Mouse (Mus musculus): Measurements from ENCODE around the gene Gm11938. TPM values are rescaled to one million over a fixed set of nuclear protein-coding genes. Genes with fewer than 3 reads are reported as not detected.
"Not testable (repeated sequence)": the region's sequence is repeated elsewhere in the genome, so short reads cannot be mapped to it uniquely, and the experiment has no call there.

Gene Gm11938
- polyA plus RNA-seq, 1 experiment from 2014 or later, result not detected

DNA sequence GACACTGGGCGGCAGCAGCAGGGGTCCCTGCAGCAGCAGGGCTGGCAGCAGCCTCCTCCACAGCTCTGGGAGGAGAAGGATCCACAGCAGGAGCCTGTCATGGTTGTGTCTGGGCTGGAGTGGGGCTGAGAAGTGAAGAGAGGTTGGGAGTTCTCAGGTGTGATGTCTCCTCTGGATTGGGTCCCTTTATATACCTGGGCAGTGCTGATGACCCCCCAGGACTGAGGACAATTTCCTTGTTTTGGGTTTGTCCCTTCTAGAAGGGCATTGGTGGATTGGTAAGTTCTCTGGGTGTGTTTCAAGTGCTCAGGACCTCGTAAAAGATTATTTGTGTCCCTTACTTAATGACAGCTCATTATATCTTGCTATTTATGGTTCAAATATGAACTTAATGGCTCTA is 7.0 kb upstream of the Gm11938 start, which contains the start of gene Gm11937:
TSS of gene Gm11937 (minus strand) at position 101 of the 400 bp plus-strand sequence.
- ATAC-seq (ENCODE audit: low read depth), result not testable (repeated sequence)

DNA sequence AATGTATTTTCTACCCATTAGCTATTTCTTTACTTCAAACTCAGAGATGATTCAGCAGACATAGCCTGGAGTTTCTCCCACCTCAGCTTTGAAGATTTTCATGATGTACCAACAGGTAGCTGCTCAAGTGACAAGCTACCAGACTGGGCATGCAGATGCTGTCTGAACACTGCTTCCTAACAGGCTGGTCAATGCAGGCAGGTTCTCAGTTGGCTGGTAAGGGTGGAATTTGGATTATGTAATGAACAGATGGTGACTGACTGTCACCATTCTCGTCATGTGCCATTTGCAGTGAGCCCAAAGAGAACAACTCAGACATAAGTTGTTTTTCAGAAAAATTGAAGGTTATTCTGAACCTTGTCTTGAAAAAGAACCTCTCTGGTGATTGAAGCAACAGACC is 6.0 kb upstream of the Gm11938 start:
- 64% methylated on average over 1 of the region's 1 CpGs for WGBS
- no peaks in the 10 kb centered on the region for H3K9me3 ChIP-seq

More for the DNA sequence above, 7.0 kb upstream of the Gm11938 start, which contains the start of gene Gm11937:
- H3K27ac ChIP-seq (replicated peaks); H3K27me3 ChIP-seq; H3K9me3 ChIP-seq; H3K4me3 ChIP-seq; H3K4me1 ChIP-seq (replicated peaks); H3K4me2 ChIP-seq; H3K9ac ChIP-seq; H3K36me3 ChIP-seq: not testable (repeated sequence)
- 50% methylated on average over 1 of the region's 2 CpGs for WGBS

DNA sequence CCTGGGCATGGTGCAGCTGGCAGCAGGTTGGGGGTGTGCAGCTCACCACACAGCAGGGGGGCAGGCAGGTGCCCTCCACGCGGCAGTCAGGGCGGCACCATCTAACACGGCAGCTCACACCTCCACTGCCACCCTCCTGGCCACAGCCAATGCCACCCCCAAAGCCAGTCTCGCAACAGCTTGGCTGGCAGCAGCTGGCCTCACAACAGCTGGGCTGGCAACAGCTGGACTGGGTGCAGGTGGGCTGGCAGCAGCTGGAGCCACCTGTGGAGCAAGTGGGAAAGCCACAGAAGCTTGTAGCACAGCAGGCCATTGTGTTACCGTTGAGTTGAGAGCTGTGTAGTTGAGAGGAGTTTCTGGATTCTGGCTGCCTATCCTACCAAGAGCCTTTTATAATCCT is 5.4 kb downstream of the Gm11938 start, which contains the start of gene Krtap9-3:
TSS of gene Krtap9-3 (minus strand) at position 364 of the 400 bp plus-strand sequence.
- not testable (repeated sequence) for H3K4me2 ChIP-seq; H3K9me3 ChIP-seq; H3K36me3 ChIP-seq; H3K9ac ChIP-seq; H3K27me3 ChIP-seq; H3K27ac ChIP-seq (replicated peaks); H3K4me3 ChIP-seq; ATAC-seq (ENCODE audit: low read depth); H3K4me1 ChIP-seq (replicated peaks)
- 81% methylated on average over 6 of the region's 6 CpGs for WGBS

More for the DNA sequence above, 6.0 kb upstream of the Gm11938 start:
- Histone ChIP-seq H3K27ac (replicated peaks) (no peak overlapping the region), H3K9ac (no peak overlapping the region), H3K4me2 (no peak overlapping the region), H3K27me3 (no peaks in the 10 kb centered on the region), H3K4me1 (replicated peaks) (no peaks in the 10 kb centered on the region), H3K4me3 (no peak overlapping the region), H3K36me3 (no peaks in the 10 kb centered on the region)
- no peak for ATAC-seq (ENCODE audit: low read depth)

- ATAC-seq (ENCODE audit: low read depth), result no peak
- Histone ChIP-seq H3K9me3 (no peaks in the 10 kb centered on the region), H3K27me3 (no peaks in the 10 kb centered on the region), H3K36me3 (no peaks in the 10 kb centered on the region), H3K27ac (replicated peaks) (no peak within 1 kb of the TSS), H3K4me3 (no peak within 1 kb of the TSS), H3K4me2 (no peak within 1 kb of the TSS), H3K4me1 (replicated peaks) (no peaks in the 10 kb centered on the region), H3K9ac (no peak within 1 kb of the TSS)
- 91% methylated on average over 6 of the region's 6 CpGs for WGBS
These were observed 12.1 kb downstream of the Gm11938 start, which contains the start of gene Krtap1-3 for GRCm38 (mm10) chr11:99590981-99591380. Krtap1-3 (minus strand) TSS chr11:99591339.

DNA sequence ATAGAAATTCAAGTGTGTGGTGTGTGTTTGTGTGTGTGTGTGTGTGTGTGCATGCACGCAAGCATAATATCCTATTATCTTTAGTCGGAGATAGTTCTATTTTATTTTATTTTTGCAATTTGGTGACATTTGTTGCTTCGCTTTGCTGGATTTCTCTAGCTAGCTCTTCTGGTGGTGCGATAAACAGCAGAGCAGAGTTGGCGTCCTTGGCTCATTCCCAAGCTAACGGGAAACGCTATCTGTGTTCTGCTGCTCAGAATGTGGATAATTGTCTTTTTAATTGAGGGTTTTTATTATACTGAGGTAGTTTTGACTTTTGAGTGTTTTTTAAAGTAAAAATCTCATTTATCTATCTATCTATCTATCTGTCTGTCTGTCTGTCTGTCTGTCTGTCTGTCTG is 18.0 kb downstream of the Gm11938 start:
- no peak overlapping the region for H3K9ac ChIP-seq
- H3K27me3 ChIP-seq, result no peaks in the 10 kb centered on the region
- H3K4me1 ChIP-seq (replicated peaks), result no peaks in the 10 kb centered on the region
- no peaks in the 10 kb centered on the region for H3K9me3 ChIP-seq
- no peak for ATAC-seq (ENCODE audit: low read depth)
- no peaks in the 10 kb centered on the region for H3K36me3 ChIP-seq
- no peak overlapping the region for H3K27ac ChIP-seq (replicated peaks)
- 88% methylated on average over 7 of the region's 7 CpGs for WGBS
- no peak overlapping the region for H3K4me3 ChIP-seq
- H3K4me2 ChIP-seq, result no peak overlapping the region

DNA sequence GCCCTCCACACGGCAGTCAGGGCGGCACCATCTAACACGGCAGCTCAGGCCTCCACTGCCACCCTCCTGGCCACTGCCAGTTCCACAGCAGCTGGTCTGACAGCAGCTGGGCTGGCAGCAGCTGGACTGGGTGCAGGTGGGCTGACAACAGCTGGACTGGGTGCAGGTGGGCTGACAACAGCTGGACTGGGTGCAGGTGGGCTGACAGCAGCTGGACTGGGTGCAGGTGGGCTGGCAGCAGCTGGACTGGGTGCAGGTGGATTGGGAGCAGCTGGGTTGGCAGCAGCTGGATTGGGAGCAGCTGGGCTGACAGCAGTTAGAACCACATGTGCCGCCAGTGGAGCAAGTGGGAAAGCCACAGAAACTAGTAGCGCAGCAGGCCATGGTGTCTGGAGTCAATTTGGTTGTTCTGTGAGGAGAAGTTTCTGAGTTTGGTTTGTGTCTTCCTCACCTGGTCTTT is 19.8 kb downstream of the Gm11938 start, which contains the start of gene Krtap1-4:
TSS of gene Krtap1-4 (minus strand) at position 410 of the 460 bp plus-strand sequence.
- H3K36me3 ChIP-seq, result no peaks in the 10 kb centered on the region
- WGBS, result 86% methylated on average over 5 of the region's 5 CpGs
- H3K4me1 ChIP-seq (replicated peaks), result no peaks in the 10 kb centered on the region
- no peak within 1 kb of the TSS for H3K27ac ChIP-seq (replicated peaks)
- no peak for ATAC-seq (ENCODE audit: low read depth)
- H3K27me3 ChIP-seq, result no peaks in the 10 kb centered on the region
- no peak within 1 kb of the TSS for H3K4me3 ChIP-seq
- no peak within 1 kb of the TSS for H3K9ac ChIP-seq
- H3K4me2 ChIP-seq, result no peak within 1 kb of the TSS
- no peaks in the 10 kb centered on the region for H3K9me3 ChIP-seq

DNA sequence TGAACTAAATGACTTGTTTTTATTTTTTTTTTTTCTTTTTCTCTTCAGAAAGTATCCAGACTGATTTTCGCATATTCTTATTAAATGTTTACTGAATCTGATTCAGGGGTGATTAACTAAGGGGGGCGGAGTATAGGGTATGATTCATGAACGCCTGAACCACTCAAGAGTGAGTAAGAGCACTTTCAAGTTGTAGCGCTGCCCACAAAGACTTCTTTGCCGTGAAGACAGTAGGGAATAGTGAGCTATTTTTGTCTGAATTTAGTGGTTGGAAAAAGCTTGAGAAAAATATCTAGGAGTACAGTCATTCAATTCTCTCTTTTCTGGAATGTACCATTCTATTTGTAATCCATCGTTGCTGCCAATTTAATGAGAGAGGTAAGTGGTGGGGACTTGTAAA is 21.5 kb downstream of the Gm11938 start:
- Histone ChIP-seq H3K36me3 (no peaks in the 10 kb centered on the region), H3K4me3 (no peak overlapping the region), H3K27me3 (no peaks in the 10 kb centered on the region), H3K4me1 (replicated peaks) (no peaks in the 10 kb centered on the region), H3K9ac (no peak overlapping the region), H3K9me3 (no peaks in the 10 kb centered on the region), H3K4me2 (no peak overlapping the region), H3K27ac (replicated peaks) (no peak overlapping the region)
- 86% methylated on average over 6 of the region's 6 CpGs for WGBS
- ATAC-seq (ENCODE audit: low read depth), result no peak

DNA sequence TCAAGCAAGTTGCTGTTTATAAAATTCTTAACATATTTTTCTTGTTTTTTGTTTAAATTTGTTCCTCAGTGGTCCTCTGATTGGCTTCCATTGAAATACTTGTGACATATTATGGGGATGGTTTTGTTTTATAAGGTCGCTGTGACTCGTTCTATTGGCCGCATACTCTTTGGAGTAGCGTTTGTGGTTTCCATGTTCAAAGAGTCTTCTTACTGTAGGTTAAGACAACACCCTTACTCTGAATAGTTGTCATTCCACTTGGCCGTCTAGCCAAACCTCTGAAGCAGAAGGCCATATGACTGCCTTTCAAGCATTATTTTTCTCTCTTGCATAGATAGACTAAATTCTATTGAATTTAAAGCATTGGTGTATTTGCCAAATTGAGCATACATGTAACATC is 22.1 kb downstream of the Gm11938 start:
- no peaks in the 10 kb centered on the region for H3K4me1 ChIP-seq (replicated peaks)
- 93% methylated on average over 5 of the region's 5 CpGs for WGBS
- no peaks in the 10 kb centered on the region for H3K36me3 ChIP-seq
- no peak for ATAC-seq (ENCODE audit: low read depth)
- no peaks in the 10 kb centered on the region for H3K9me3 ChIP-seq
- no peak overlapping the region for H3K4me2 ChIP-seq
- H3K27me3 ChIP-seq, result no peaks in the 10 kb centered on the region
- no peak overlapping the region for H3K4me3 ChIP-seq
- H3K27ac ChIP-seq (replicated peaks), result no peak overlapping the region
- no peak overlapping the region for H3K9ac ChIP-seq

DNA sequence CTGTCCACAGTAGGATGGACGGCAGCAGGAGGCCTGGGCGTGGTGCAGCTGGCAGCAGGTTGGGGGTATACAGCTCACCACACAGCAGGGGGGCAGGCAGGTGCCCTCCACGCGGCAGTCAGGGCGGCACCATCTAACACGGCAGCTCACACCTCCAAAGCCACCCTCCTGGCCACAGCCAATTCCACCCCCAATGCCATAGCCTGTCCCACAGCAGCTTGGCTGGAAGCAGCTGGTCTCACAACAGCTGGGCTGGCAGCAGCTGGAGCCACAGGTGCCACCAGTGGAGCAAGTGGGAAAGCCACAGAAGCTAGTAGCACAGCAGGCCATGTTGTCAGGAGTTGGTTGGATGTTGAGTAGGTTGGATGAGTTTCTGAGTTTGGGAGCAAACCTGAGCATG is 22.5 kb downstream of the Gm11938 start, which contains the start of gene Krtap1-5:
TSS of gene Krtap1-5 (minus strand) at position 381 of the 400 bp plus-strand sequence.
- ATAC-seq (ENCODE audit: low read depth), result no peak
- Histone ChIP-seq H3K27ac (replicated peaks) (no peak within 1 kb of the TSS), H3K9ac (no peak within 1 kb of the TSS), H3K9me3 (no peaks in the 10 kb centered on the region), H3K27me3 (no peaks in the 10 kb centered on the region), H3K4me1 (replicated peaks) (no peaks in the 10 kb centered on the region), H3K36me3 (no peaks in the 10 kb centered on the region), H3K4me3 (no peak within 1 kb of the TSS), H3K4me2 (no peak within 1 kb of the TSS)
- 74% methylated on average over 6 of the region's 6 CpGs for WGBS

DNA sequence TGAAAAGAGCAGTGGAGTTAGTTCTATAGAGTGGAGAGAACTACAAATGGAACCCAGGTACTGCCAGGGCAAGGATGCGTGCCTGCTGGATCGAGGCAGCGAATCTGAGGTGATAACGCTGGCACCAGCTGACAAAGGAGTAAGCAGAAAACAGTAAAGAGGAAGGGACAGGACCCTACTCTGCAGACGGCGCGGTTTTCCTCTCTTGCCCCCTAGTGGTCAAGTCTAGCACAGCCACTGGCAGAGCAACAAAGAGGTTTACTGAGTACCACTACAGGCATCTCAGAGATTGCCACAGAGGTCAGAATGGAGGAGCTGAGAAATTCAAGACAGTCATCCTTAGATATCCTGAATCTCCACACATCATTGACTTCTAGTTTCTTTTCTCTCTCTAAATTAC is 29.0 kb downstream of the Gm11938 start:
- no peak overlapping the region for H3K27ac ChIP-seq (replicated peaks)
- peak; percentile 77; the same call in 1 of the 2 replicates for ATAC-seq (ENCODE audit: low read depth)
- no peaks in the 10 kb centered on the region for H3K4me1 ChIP-seq (replicated peaks)
- H3K9me3 ChIP-seq, result no peaks in the 10 kb centered on the region
- no peaks in the 10 kb centered on the region for H3K27me3 ChIP-seq
- H3K9ac ChIP-seq, result no peak overlapping the region
- H3K36me3 ChIP-seq, result no peaks in the 10 kb centered on the region
- WGBS, result 4% methylated on average over 7 of the region's 7 CpGs
- H3K4me3 ChIP-seq, result 0 out of 2 replicates have a peak overlapping the region, but pooled peaks have one; percentile 13
- peak overlapping the region; percentile 50 for H3K4me2 ChIP-seq

DNA sequence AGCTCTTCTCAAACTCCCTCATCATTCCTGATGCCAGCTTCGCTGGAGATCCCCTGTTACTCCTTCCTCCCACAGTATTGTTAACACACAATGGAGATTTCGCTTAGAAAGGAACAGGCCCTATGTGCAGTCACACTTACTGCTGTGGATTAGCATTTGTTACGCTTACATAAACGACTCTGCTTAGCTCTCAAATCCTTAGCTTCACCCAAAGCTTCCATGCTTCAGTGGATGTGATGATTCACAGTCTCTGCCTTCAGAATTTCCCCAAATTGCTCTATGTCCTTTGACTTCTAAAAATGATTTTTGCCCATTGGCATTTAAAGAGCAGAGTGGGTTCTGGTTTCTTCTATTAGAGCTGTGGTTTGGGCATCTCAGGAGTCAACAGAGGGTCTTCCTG is 29.9 kb downstream of the Gm11938 start:
- no peak overlapping the region for H3K4me2 ChIP-seq
- H3K9me3 ChIP-seq, result no peaks in the 10 kb centered on the region
- H3K4me3 ChIP-seq, result no peak overlapping the region
- H3K27ac ChIP-seq (replicated peaks), result no peak overlapping the region
- no peak overlapping the region for H3K9ac ChIP-seq
- 57% methylated on average over 4 of the region's 4 CpGs for WGBS
- no peaks in the 10 kb centered on the region for H3K27me3 ChIP-seq
- ATAC-seq (ENCODE audit: low read depth), result no peak
- H3K4me1 ChIP-seq (replicated peaks), result no peaks in the 10 kb centered on the region
- no peaks in the 10 kb centered on the region for H3K36me3 ChIP-seq

- Histone ChIP-seq H3K36me3 (no peaks in the 10 kb centered on the region), H3K27ac (replicated peaks) (no peak within 1 kb of the TSS), H3K27me3 (no peaks in the 10 kb centered on the region), H3K9ac (no peak within 1 kb of the TSS), H3K4me3 (no peak within 1 kb of the TSS), H3K9me3 (no peaks in the 10 kb centered on the region), H3K4me1 (replicated peaks) (no peaks in the 10 kb centered on the region), H3K4me2 (no peak within 1 kb of the TSS)
- ATAC-seq (ENCODE audit: low read depth), result no peak
- WGBS, result 62% methylated on average over 7 of the region's 7 CpGs
These were observed 36.6 kb downstream of the Gm11938 start, which contains the start of gene Krtap3-1 for GRCm38 (mm10) chr11:99566530-99566929. Krtap3-1 (minus strand) TSS chr11:99566630.

DNA sequence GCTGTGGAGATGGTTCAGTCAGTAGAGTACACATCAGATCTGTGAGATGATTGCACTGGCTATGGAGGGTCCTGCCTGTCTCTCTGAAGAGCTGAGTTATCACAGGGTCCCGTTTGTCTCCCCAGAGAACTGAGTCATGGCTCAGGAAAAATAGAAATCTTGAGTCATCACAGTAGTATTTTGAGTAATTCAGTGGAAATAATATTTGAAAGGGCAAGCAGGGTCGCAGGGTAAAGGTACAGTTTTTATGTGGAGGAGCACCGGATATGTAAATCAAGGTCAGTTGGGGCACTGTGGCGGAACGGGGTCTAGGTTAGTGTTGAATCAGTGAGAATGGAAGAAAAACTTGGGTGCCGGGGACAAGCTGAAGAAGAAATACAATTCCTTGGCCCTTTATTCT is 40.5 kb downstream of the Gm11938 start:
- no peak for ATAC-seq (ENCODE audit: low read depth)
- Histone ChIP-seq H3K27ac (replicated peaks) (no peak overlapping the region), H3K36me3 (no peaks in the 10 kb centered on the region), H3K9me3 (no peaks in the 10 kb centered on the region), H3K9ac (no peak overlapping the region), H3K27me3 (no peaks in the 10 kb centered on the region), H3K4me2 (no peak overlapping the region), H3K4me1 (replicated peaks) (no peaks in the 10 kb centered on the region), H3K4me3 (no peak overlapping the region)
- 87% methylated on average over 6 of the region's 6 CpGs for WGBS

Measured in neural tube, embryonic 13.5 days (tissue).